Mouse (Mus musculus) liver, postnatal 0 days (tissue): ENCODE data around the gene Slc6a6. TPM values are rescaled to one million over a fixed set of nuclear protein-coding genes. Genes with fewer than 3 reads are reported as not detected.

Experiments used
- ATAC-seq: fragments of 200-750 bp; cut with Nextera tagmentation; 2 replicates; pipeline ENCODE4 v1.8.0; 2017; ENCODE audit warnings: mild to moderate bottlenecking, moderate library complexity
- DNase-seq: peaks from one replicate; pipeline ENCODE4 v3.0.0-alpha.2; 2016
- H3K27ac ChIP-seq: fragments of 300-500 bp; sonication (generic); 2 replicates; pipeline ENCODE4 v1.5.1; 2014; ENCODE audit warnings: antibody characterized with exemption, moderate library complexity, mild to moderate bottlenecking, low read depth
- H3K27me3 ChIP-seq: fragments of 300-500 bp; sonication (generic); 2 replicates; pipeline ENCODE4 v1.6.1; 2014; ENCODE audit warnings: low read length, control low read depth, mixed read lengths; ENCODE audit not compliant: insufficient read depth
- H3K36me3 ChIP-seq: fragments of 300-500 bp; sonication (generic); replicated peaks from 2 replicates; pipeline ENCODE4 v1.6.1; 2014; ENCODE audit warnings: mild to moderate bottlenecking, control low read depth, low read length, moderate library complexity, mixed read lengths; ENCODE audit not compliant: insufficient read depth
- H3K4me1 ChIP-seq: fragments of 300-500 bp; sonication (generic); 2 replicates; pipeline ENCODE4 v1.6.1; 2014; ENCODE audit warnings: antibody characterized with exemption, mild to moderate bottlenecking, control low read depth; ENCODE audit not compliant: insufficient read depth
- H3K4me2 ChIP-seq: fragments of 300-500 bp; sonication (generic); 2 replicates; pipeline ENCODE4 v1.6.1; 2014; ENCODE audit warnings: low read depth, mild to moderate bottlenecking, low read length, moderate library complexity, mixed read lengths
- H3K4me3 ChIP-seq: fragments of 300-500 bp; sonication (generic); 2 replicates; pipeline ENCODE4 v1.5.1; 2014; ENCODE audit warnings: low read depth, low read length
- H3K9ac ChIP-seq: fragments of 300-500 bp; sonication (generic); replicated peaks from 2 replicates; pipeline ENCODE4 v1.6.1; 2014; ENCODE audit warnings: mild to moderate bottlenecking, moderate library complexity
- H3K9me3 ChIP-seq: fragments of 300-500 bp; sonication (generic); 2 replicates; pipeline ENCODE4 v1.6.1; 2016; ENCODE audit warnings: mild to moderate bottlenecking, control low read depth, low read length, mixed read lengths
- CTCF ChIP-seq: sonication (generic); IDR thresholded peaks from 2 replicates; pipeline ENCODE4 v1.5.1; 2016; ENCODE audit warnings: antibody characterized with exemption, low read depth
- EP300 ChIP-seq: IDR thresholded peaks from 2 replicates; pipeline ENCODE4 v1.6.1; 2016; ENCODE audit warnings: antibody characterized with exemption, low read depth, mild to moderate bottlenecking
- WGBS: fragments of 180-500 bp; shearing (Covaris S2); extraction: QIAGEN DNeasy Blood & Tissue Kit; methylation state at CpG from one replicate; pipeline ENCODE4 v1.1.7; 2014; ENCODE audit not compliant: insufficient replicate concordance; 5-methylcytosine and 5-hydroxymethylcytosine counted together
- polyA plus RNA-seq: library from polyadenylated mRNA; unstranded; fragments of >200 nt; fragmentation: Nextera tagmentation; extraction: Ambion mirVana; gene quantifications from 2 replicates; pipeline ENCODE4 v1.2.1, GENCODE M21; 2015

Gene Slc6a6
- polyA plus RNA-seq, 1 experiment from 2014 or later: 34.4 TPM

GRCm38 (mm10) chr6:91785018-91785417, 101.2 kb downstream of the Slc6a6 start:
- no peak for ATAC-seq
- H3K4me2 ChIP-seq: no peak overlapping the region

DNA sequence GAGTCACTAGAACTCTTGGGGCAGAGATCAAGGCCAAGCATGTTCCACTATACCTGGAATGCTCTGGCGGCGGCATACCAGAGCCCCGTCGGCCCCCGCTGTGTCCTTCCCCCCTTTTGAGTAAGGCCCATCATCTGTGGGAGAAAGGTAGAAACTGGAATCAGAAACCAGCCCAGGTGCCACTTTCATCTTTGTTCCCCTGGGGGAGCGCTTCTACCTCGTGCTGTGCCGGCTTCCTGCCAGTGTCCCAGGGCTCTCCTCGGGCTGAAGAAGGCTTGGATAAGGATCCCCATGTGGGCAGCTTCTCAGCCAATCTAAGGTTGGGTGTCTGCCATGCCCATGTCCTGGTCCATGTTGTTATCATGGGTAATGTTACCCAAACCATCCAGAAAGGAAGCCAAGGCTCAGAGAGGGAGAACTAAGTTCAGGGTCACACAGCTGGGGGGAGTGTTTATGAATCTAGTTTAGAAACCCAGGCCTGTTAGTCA, 104.5 kb downstream of the Slc6a6 start:
- H3K4me2 ChIP-seq: no peak overlapping the region
- no peaks in the 10 kb centered on the region for H3K27me3 ChIP-seq
- WGBS: 72% methylated on average over 9 of the region's 9 CpGs
- ATAC-seq: no peak
- no peaks in the 10 kb centered on the region for H3K4me1 ChIP-seq
- H3K27ac ChIP-seq: no peak overlapping the region
- TF ChIP-seq CTCF: no peak
- no peak for TF ChIP-seq EP300
- no peak for DNase-seq
- H3K9me3 ChIP-seq: no peaks in the 10 kb centered on the region
- no peaks in the 10 kb centered on the region for H3K36me3 ChIP-seq
- no peak overlapping the region for H3K4me3 ChIP-seq
- no peak overlapping the region for H3K9ac ChIP-seq

More at GRCm38 (mm10) chr6:91785018-91785417, 101.2 kb downstream of the Slc6a6 start:
- Histone ChIP-seq H3K4me1 (no peaks in the 10 kb centered on the region), H3K4me3 (no peak overlapping the region), H3K27ac (no peak overlapping the region), H3K9ac (no peak overlapping the region), H3K27me3 (no peaks in the 10 kb centered on the region), H3K36me3 (no peaks in the 10 kb centered on the region), H3K9me3 (no peaks in the 10 kb centered on the region)
- no peak for DNase-seq
- WGBS: 74% methylated on average over 3 of the region's 3 CpGs
- TF ChIP-seq EP300: no peak
- TF ChIP-seq CTCF: no peak

DNA sequence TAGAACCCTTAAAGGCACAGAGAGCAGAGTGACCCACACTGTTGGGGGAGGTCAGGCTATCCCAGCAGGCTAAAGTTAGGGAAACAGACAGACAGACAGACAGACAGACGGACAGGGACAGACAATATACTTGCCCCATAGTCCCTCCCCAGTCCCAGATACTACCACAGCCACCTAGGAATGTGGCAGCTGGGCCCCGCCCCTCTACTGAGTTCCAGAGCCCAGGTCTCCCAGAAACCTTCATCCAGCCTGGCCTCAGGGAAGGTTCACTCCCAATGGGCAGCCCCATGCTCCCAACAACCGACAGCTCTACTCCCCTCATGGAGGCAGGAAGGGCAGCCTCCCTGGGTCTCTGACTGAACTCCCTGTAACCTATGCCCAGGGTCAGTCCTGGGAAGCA, 111.8 kb downstream of the Slc6a6 start:
- Histone ChIP-seq H3K9me3 (no peaks in the 10 kb centered on the region), H3K36me3 (no peaks in the 10 kb centered on the region), H3K4me2 (no peak overlapping the region), H3K27me3 (no peaks in the 10 kb centered on the region), H3K4me3 (no peak overlapping the region), H3K4me1 (no peaks in the 10 kb centered on the region), H3K27ac (no peak overlapping the region), H3K9ac (no peak overlapping the region)
- 37% methylated on average over 3 of the region's 3 CpGs for WGBS
- no peak for ATAC-seq
- no peak for TF ChIP-seq CTCF
- TF ChIP-seq EP300: no peak
- DNase-seq: no peak

- no peak for ATAC-seq
- no peak for TF ChIP-seq CTCF
- no peak for TF ChIP-seq EP300
- no peak for DNase-seq
Measured at GRCm38 (mm10) chr6:91796064-91796463, 112.2 kb downstream of the Slc6a6 start.

DNA sequence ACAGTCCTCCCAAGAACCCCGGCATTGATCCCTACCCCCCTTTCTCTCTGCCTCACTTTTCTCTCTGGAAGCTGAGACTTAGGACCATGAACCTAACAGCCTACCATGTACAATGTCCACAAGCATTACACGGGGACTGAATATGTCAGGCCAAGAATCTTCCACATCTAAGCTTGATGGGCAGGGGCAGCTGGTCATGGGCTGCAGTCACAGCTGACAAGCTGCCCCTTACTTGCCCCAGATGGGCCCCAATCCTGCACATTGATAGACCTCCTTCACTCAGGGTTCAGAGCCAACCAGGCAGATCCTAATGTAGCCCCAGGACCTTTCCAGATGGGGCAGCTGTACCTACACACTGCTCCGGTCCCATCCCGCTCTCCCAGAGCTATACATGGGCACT, 112.9 kb downstream of the Slc6a6 start:
- no peak for TF ChIP-seq CTCF
- TF ChIP-seq EP300: no peak
- ATAC-seq (no peak), DNase-seq (no peak)
- no peak overlapping the region for H3K9ac ChIP-seq
- no peaks in the 10 kb centered on the region for H3K27me3 ChIP-seq
- H3K4me3 ChIP-seq: no peak overlapping the region
- H3K36me3 ChIP-seq: no peaks in the 10 kb centered on the region
- no peaks in the 10 kb centered on the region for H3K4me1 ChIP-seq
- no peaks in the 10 kb centered on the region for H3K9me3 ChIP-seq
- no peak overlapping the region for H3K27ac ChIP-seq
- 81% methylated on average over 4 of the region's 4 CpGs for WGBS
- no peak overlapping the region for H3K4me2 ChIP-seq

More at GRCm38 (mm10) chr6:91796064-91796463, 112.2 kb downstream of the Slc6a6 start:
- H3K9ac ChIP-seq: no peak overlapping the region
- H3K27ac ChIP-seq: no peak overlapping the region
- no peaks in the 10 kb centered on the region for H3K36me3 ChIP-seq
- no peak overlapping the region for H3K4me2 ChIP-seq
- no peaks in the 10 kb centered on the region for H3K4me1 ChIP-seq
- H3K27me3 ChIP-seq: no peaks in the 10 kb centered on the region
- H3K4me3 ChIP-seq: no peak overlapping the region
- 46% methylated on average over 9 of the region's 9 CpGs for WGBS
- H3K9me3 ChIP-seq: no peaks in the 10 kb centered on the region

GRCm38 (mm10) chr6:91798496-91798895, 114.6 kb downstream of the Slc6a6 start:
- Histone ChIP-seq H3K9ac (no peak overlapping the region), H3K36me3 (no peaks in the 10 kb centered on the region), H3K27me3 (no peaks in the 10 kb centered on the region), H3K9me3 (no peaks in the 10 kb centered on the region), H3K4me2 (no peak overlapping the region), H3K4me3 (no peak overlapping the region), H3K4me1 (no peaks in the 10 kb centered on the region), H3K27ac (no peak overlapping the region)
- 61% methylated on average over 12 of the region's 12 CpGs for WGBS
- TF ChIP-seq EP300: no peak
- DNase-seq: no peak
- ATAC-seq: no peak

DNA sequence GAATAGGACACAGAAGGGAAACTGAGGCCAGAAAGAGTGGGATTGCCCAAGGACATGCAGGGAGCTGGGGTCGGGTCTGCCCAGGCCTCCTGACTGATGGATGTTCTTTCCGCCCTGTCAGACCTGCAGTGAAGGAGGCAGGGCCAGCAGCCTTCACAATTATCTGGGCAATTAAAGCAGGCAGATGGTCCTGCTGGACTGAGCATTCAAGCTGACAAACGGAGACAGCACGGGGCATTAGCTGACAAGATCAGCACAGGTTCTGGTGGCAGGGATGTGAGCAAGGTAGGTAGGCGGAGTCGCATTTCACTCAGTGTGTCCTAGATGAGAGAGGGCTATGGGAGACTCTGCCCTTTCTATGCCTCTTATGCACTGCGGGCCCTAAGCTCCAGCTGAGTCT, 120.3 kb downstream of the Slc6a6 start:
- Histone ChIP-seq H3K27ac (no peak overlapping the region), H3K4me1 (no peaks in the 10 kb centered on the region), H3K36me3 (no peaks in the 10 kb centered on the region), H3K27me3 (peaks cover 26% of the 10 kb centered on the region), H3K4me2 (no peak overlapping the region), H3K4me3 (no peak overlapping the region), H3K9ac (no peak overlapping the region), H3K9me3 (no peaks in the 10 kb centered on the region)
- TF ChIP-seq CTCF: no peak
- no peak for TF ChIP-seq EP300
- WGBS: 37% methylated on average over 7 of the region's 7 CpGs
- DNase-seq (no peak), ATAC-seq (no peak)
